Mouse (Mus musculus): Measurements from ENCODE around the gene Cela3b.

Gene Cela3b

GRCm38 (mm10) chr4:137461217-137461616, 30.9 kb upstream of the Cela3b start:
- no peak for DNase-seq

DNA sequence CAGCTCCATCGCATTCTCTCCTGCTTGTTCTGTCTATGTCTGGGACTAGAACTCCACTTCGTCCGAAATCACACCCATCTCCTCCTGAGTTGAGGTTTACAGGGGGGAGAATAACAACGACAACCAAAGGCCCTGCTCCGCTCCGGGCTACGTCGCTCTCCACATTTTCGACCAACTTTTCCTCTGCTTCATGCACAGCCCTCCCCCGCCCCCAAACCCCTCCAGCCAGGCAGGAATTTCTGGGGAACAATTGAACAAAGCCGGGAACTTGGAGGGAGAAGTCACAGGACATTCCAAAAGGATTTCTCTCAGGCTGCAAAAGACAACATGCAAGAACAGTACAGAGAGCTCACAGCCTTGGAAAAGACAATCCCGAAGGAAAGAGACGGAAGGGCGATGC, 30.3 kb upstream of the Cela3b start:
- no peak for DNase-seq

GRCm38 (mm10) chr4:137458861-137459260, 28.5 kb upstream of the Cela3b start:
- no peak for DNase-seq

GRCm38 (mm10) chr4:137458310-137458709, 28.0 kb upstream of the Cela3b start:
- no peak for DNase-seq

DNA sequence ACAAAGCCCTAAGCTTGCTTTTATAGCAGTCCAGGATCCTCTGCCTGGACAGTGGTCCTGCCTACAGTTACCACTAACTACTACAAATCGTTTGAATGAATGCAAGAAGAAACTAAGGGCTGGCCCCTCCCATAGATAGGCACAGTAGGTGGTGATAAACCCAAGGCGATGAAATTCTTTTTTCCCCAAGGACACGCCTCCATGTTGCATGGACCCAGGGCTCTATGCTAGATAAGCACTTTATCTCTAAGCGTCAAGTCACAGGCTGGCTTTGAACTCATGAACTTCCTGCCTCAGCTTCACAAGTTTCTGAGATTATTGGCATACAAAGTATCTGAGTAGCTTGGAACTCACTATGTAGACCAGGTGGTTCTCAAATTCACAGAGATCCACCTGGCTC, 27.0 kb upstream of the Cela3b start:
- no peak for DNase-seq

DNA sequence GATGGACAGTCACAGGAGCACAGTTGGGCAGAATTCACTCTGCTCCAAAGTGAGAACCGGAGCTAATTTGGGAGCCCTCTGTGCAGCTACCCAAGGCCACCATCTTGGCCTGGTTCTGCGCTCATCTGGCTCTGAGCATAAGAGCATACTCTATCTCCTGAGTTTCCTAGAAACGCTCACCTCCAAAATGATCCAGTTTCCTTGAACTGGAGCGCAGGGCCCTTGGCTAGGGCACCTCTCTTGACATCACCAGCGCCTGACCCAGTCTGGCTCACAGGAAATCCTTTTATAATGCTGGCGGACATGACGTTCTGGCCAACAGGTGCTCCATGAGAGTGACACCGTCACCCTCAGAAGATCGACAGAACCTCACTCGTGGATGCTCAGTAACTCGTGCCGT, 26.2 kb upstream of the Cela3b start:
- no peak for DNase-seq

GRCm38 (mm10) chr4:137454582-137454981, 24.2 kb upstream of the Cela3b start:
- DNase-seq, result no peak

DNA sequence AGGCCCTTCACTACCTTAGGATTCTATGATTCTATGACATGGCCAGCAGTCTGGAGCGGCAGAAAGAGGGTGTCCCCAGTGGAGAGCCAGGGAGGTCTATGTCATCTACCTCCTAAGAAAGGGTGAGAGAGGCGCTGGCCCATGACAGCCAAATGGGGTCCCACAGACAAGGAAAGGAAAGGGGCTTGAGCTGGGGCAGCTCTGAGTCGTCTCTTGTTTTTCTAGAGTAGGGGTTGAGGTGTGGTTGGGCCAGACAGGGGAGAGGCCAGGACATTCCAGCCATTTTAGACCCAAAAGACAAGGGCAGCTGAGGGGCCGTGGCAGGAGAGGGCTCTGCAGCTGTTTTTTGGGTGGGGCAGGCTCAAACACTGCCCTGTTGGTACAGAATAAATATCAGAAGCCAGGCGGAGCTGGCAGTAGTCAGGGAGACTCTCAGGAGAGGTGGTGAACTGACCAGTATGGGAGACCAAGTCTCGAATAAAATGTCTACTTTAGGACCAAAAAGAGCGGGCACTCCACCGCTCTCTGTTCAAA, 23.0 kb upstream of the Cela3b start, which contains the start of gene 1700013G24Rik:
Gene 1700013G24Rik, plus strand, starts transcription at position 51 of the 534 bp plus-strand sequence.
- no peak for DNase-seq

GRCm38 (mm10) chr4:137452190-137452589, 21.9 kb upstream of the Cela3b start:
- DNase-seq, result no peak

GRCm38 (mm10) chr4:137449715-137450114, 19.4 kb upstream of the Cela3b start:
- DNase-seq, result no peak

DNA sequence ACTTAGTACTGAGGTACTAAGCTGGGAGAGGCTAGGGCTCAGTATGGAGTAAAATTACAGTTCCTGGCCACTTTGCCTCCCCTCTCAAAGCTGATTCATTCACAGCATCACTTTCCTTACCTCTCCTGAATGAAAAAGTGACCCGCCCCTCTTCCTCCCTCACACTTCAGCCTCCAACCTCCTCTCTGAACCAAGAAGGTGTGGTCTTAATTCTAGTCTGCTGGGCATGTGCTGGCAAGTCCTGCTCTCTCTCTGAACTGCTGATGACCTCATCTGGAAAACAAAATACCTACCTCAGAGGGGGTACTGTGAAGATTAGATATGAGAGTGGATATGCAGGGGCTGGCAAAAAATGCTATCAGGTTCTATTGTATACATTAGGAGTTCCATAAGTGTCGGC, 18.8 kb upstream of the Cela3b start:
- peak in 1 of 2 experiments; percentile 24 for DNase-seq

DNA sequence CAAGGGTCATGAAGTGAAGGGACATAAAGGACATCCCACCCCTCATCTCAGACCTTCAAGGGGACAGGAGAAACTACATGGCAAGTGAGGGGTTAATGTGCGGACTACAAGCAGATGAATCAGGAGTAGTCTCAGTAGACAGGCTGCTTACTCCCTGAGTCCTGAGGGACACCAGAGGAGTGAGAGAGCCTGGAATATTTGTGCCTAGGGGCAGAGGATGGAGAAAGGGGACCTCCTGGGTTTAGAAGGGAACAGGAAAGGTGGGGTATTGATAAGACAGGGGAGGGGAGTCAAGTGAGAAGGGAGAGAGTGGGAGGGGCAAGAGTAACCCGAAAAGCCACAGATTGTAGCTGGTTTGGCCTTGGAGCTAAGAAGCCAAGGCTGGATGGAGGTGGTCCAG, 18.3 kb upstream of the Cela3b start:
- DNase-seq, result no peak

DNA sequence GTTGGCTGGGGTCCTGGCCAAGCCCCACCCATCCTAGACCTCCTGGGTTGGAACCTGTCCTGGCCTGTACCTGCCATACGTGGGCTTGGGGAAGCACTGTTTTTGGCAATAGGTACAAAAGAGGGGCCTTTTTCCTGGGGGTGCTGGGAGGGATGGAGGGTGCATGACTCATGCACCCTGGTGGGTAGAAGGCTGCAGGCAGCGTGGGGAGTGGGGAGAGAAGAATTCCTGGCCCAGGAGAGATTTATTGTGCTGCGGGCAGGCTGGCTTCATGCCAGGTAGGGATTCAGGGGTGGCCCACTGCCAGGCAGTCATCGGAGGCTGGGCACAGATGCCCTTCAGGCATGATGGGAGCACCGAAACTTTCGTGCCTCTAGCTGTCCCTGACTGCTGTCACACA, 17.9 kb upstream of the Cela3b start:
- DNase-seq, result no peak

- DNase-seq, result no peak
Observed at GRCm38 (mm10) chr4:137447363-137448196, 17.2 kb upstream of the Cela3b start.

GRCm38 (mm10) chr4:137445881-137446280, 15.5 kb upstream of the Cela3b start:
- DNase-seq, result no peak

- peak; percentile 56 to 59 for DNase-seq
Observed at GRCm38 (mm10) chr4:137443625-137444024, 13.3 kb upstream of the Cela3b start.

DNA sequence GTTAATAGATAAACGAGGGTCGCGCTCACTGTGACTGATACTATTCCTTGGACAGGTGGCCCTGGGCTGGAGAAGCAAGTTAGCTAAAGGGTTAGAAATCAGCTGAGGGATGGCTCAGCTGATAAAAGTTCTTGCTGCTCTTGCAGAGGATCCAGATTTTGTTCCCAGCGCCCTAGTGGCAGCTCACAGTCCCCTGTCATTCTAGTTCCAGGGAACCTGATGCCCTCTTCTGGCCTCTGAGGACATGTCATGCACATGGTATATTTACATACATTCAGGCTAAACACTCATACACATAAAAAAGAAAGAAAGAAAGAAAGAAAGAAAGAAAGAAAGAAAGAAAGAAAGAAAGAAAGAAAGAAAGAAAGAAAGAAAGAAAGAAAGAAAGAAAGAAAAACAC, 11.0 kb upstream of the Cela3b start:
- no peak for DNase-seq

DNA sequence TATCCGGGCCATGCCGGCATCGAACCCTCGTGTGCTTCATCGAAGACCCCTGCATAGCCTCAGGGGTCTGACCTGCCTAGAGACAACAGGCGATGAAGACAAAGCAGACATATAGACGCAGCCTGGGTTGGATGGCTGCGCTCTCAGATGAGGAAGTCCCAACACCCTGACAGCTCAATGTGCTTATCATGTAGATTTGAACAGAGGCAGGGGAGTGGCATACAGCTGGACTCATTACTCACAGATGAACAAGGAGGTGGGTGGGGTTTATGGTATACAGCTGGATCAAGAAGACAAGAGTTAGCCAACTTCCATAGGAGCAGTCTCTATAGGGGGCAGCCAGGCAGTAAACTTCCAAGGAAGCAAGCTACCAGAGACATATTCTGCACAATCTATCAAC, 8.5 kb upstream of the Cela3b start:
- no peak for DNase-seq

DNA sequence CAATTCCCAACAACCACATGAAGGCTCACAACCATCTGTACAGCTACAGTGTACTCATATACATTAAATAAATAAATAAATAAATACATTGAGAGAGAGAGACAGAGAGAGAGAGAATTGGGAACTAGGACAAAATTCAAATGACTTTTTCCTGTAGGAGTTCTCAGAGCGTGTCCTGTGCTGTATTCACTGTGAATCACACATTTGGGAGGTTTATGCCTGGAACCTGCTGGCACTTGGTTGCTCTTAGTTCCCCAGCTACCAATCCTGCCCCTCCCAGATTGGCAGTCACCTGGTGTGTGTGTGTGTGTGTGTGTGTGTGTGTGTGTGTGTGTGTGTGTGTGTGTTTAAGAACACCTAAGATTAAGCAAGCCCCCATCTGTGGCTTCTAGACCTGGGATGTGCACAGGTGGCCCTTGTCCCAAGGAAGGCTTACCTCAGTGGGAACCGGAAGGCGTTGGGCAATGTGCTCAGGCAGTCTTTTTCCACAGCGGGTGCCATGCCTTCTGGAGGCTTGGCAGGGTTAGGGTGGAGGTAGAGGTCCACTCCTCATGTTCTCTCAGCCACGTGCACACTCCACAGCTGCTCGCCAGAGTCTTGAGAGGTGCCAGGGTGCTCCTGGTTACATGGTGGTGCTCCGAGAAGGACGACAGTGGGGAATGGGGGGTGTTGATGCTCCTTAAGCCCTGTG, 6.8 kb upstream of the Cela3b start:
- DNase-seq, result peak in 1 of 2 experiments; percentile 47

GRCm38 (mm10) chr4:137432700-137433550, 2.6 kb upstream of the Cela3b start:
- peak in 1 of 2 experiments; percentile 18 for DNase-seq

DNA sequence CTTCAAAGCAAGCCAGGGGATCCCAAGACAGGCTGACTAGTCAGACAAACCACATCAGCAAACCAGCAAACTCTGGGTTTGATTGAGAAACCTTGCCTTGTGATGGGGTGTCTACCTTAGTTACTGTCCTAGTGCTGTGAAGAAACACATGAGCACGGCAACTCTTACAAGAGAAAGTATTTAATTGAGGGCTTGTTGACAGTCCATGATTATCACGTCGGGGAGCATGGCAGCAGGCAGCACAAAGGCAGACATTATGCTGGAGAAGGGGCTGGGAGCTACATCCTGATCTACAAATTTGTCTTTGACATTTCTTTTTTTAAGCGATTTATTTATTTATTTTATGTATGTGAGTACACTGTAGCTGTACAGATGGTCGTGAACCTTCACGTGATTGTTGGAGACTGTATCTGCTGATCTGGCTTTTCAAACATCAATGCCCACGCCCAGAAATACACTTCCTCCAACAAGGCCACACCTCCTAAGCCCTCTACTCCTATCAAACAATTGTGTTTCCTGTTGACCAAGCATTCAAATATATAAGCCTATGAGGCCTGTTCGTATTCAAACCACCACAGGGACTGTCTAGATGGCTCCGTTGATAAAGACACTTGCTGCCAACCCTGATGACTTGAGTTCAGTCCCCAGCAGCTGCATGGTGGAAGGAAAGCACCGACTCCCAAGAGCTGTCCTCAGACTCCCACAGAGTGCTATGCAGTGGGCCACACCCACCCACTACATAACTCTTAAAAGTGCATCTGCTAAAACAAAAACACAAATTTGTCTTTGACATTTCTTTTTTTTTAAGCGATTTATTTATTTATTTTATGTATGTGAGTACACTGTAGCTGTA, 12.4 kb downstream of the Cela3b start:
- DNase-seq, result no peak

- peak in 1 of 2 experiments; percentile 58 for DNase-seq
Observed at GRCm38 (mm10) chr4:137414936-137415335, 15.4 kb downstream of the Cela3b start.
